Mouse (Mus musculus) midbrain, embryonic 15.5 days (tissue): ENCODE data around the gene C8g. TPM values are rescaled to one million over a fixed set of nuclear protein-coding genes. Genes with fewer than 3 reads are reported as not detected.

Experiments used
- ATAC-seq: fragments of 200-750 bp; cut with Nextera tagmentation; replicated peaks from 2 replicates; pipeline ENCODE4 v1.8.0; 2017; ENCODE audit warnings: moderate TSS enrichment
- H3K27ac ChIP-seq: fragments of 300-500 bp; sonication (generic); 2 replicates; pipeline ENCODE4 v1.5.1; 2015; ENCODE audit warnings: mild to moderate bottlenecking, inconsistent platforms
- H3K27me3 ChIP-seq: fragments of 300-500 bp; sonication (generic); replicated peaks from 2 replicates; pipeline ENCODE4 v1.6.1; 2015; ENCODE audit warnings: inconsistent platforms
- H3K36me3 ChIP-seq: fragments of 300-500 bp; sonication (generic); replicated peaks from 2 replicates; pipeline ENCODE4 v1.6.1; 2015; ENCODE audit warnings: inconsistent platforms
- H3K4me1 ChIP-seq: fragments of 300-500 bp; sonication (generic); 2 replicates; pipeline ENCODE4 v1.6.1; 2015; ENCODE audit warnings: inconsistent platforms
- H3K4me2 ChIP-seq: fragments of 300-500 bp; sonication (generic); 2 replicates; pipeline ENCODE4 v1.6.1; 2015; ENCODE audit warnings: inconsistent platforms, mild to moderate bottlenecking, moderate library complexity
- H3K4me3 ChIP-seq: fragments of 300-500 bp; sonication (generic); 2 replicates; pipeline ENCODE4 v1.5.1; 2015; ENCODE audit warnings: mild to moderate bottlenecking, inconsistent platforms
- H3K9ac ChIP-seq: fragments of 300-500 bp; sonication (generic); 2 replicates; pipeline ENCODE4 v1.6.1; 2015; ENCODE audit warnings: mild to moderate bottlenecking, inconsistent platforms
- H3K9me3 ChIP-seq: fragments of 300-500 bp; sonication (generic); 2 replicates; pipeline ENCODE4 v1.6.1; 2016; ENCODE audit warnings: inconsistent platforms
- WGBS: fragments of 180-500 bp; shearing (Covaris S2); methylation state at CpG from one replicate; pipeline ENCODE4 v1.1.7; 2015; ENCODE audit warnings: mixed read lengths; 5-methylcytosine and 5-hydroxymethylcytosine counted together
- polyA plus RNA-seq: library from polyadenylated mRNA; unstranded; fragments of >200 nt; fragmentation: Nextera tagmentation; extraction: Ambion mirVana; gene quantifications from 2 replicates; pipeline ENCODE4 v1.2.1, GENCODE M21; 2015

C8g gene
- polyA plus RNA-seq, 1 experiment from 2014 or later = 7.4 TPM

GRCm38 (mm10) chr2:25533707-25534106 is 32.2 kb upstream of the C8g start:
- no peak for ATAC-seq
- Histone ChIP-seq H3K36me3 (peaks cover 3% of the 10 kb centered on the region; the same call in 1 of the 2 replicates), H3K9me3 (no peaks in the 10 kb centered on the region), H3K27me3 (no peaks in the 10 kb centered on the region), H3K4me2 (no peak overlapping the region), H3K4me1 (no peaks in the 10 kb centered on the region), H3K9ac (no peak overlapping the region), H3K27ac (no peak overlapping the region), H3K4me3 (no peak overlapping the region)
- WGBS = 98% methylated on average over 2 of the region's 2 CpGs

- no peaks in the 10 kb centered on the region for H3K27me3 ChIP-seq
- no peaks in the 10 kb centered on the region for H3K4me1 ChIP-seq
- H3K27ac ChIP-seq = no peak overlapping the region
- no peak overlapping the region for H3K9ac ChIP-seq
- ATAC-seq = no peak
- H3K9me3 ChIP-seq = no peaks in the 10 kb centered on the region
- no peak overlapping the region for H3K4me2 ChIP-seq
- H3K36me3 ChIP-seq = peaks cover 30% of the 10 kb centered on the region
- H3K4me3 ChIP-seq = no peak overlapping the region
- 94% methylated on average over 9 of the region's 9 CpGs for WGBS
Observed at GRCm38 (mm10) chr2:25526510-25527302, 25.2 kb upstream of the C8g start.

GRCm38 (mm10) chr2:25509912-25510311 is 8.4 kb upstream of the C8g start:
- Histone ChIP-seq H3K4me3 (no peak overlapping the region), H3K4me2 (no peak overlapping the region), H3K9ac (no peak overlapping the region), H3K4me1 (no peaks in the 10 kb centered on the region), H3K9me3 (no peaks in the 10 kb centered on the region), H3K27ac (no peak overlapping the region), H3K27me3 (no peaks in the 10 kb centered on the region), H3K36me3 (peaks cover 11% of the 10 kb centered on the region; the same call in 1 of the 2 replicates)
- WGBS = 72% methylated on average over 3 of the region's 3 CpGs
- no peak for ATAC-seq

GRCm38 (mm10) chr2:25506964-25507363 is 5.4 kb upstream of the C8g start:
- H3K27me3 ChIP-seq = no peaks in the 10 kb centered on the region
- no peak overlapping the region for H3K4me2 ChIP-seq
- H3K9ac ChIP-seq = no peak overlapping the region
- ATAC-seq = no peak
- H3K27ac ChIP-seq = no peak overlapping the region
- no peak overlapping the region for H3K4me3 ChIP-seq
- WGBS = 38% methylated on average over 5 of the region's 5 CpGs
- peaks cover 6% of the 10 kb centered on the region for H3K4me1 ChIP-seq
- peaks cover 24% of the 10 kb centered on the region for H3K36me3 ChIP-seq
- no peaks in the 10 kb centered on the region for H3K9me3 ChIP-seq

GRCm38 (mm10) chr2:25505860-25506259 is 4.3 kb upstream of the C8g start:
- peaks cover 24% of the 10 kb centered on the region for H3K36me3 ChIP-seq
- 96% methylated on average over 4 of the region's 4 CpGs for WGBS
- no peaks in the 10 kb centered on the region for H3K9me3 ChIP-seq
- H3K27ac ChIP-seq = no peak overlapping the region
- H3K27me3 ChIP-seq = no peaks in the 10 kb centered on the region
- no peak overlapping the region for H3K9ac ChIP-seq
- no peak overlapping the region for H3K4me3 ChIP-seq
- H3K4me1 ChIP-seq = peaks cover 14% of the 10 kb centered on the region
- H3K4me2 ChIP-seq = no peak overlapping the region
- ATAC-seq = no peak

GRCm38 (mm10) chr2:25505000-25505399 is 3.5 kb upstream of the C8g start:
- 100% methylated on average over 1 of the region's 1 CpGs for WGBS
- ATAC-seq = no peak
- Histone ChIP-seq H3K4me2 (no peak overlapping the region), H3K9ac (no peak overlapping the region), H3K27me3 (no peaks in the 10 kb centered on the region), H3K27ac (no peak overlapping the region), H3K9me3 (no peaks in the 10 kb centered on the region), H3K36me3 (peaks cover 24% of the 10 kb centered on the region), H3K4me3 (no peak overlapping the region), H3K4me1 (peaks cover 19% of the 10 kb centered on the region)

- H3K9ac ChIP-seq = no peak overlapping the region
- H3K27me3 ChIP-seq = no peaks in the 10 kb centered on the region
- H3K36me3 ChIP-seq = peaks cover 24% of the 10 kb centered on the region
- no peak overlapping the region for H3K27ac ChIP-seq
- WGBS = 97% methylated on average over 19 of the region's 19 CpGs
- no peak overlapping the region for H3K4me3 ChIP-seq
- no peak for ATAC-seq
- H3K4me1 ChIP-seq = peaks cover 20% of the 10 kb centered on the region
- no peak overlapping the region for H3K4me2 ChIP-seq
- H3K9me3 ChIP-seq = no peaks in the 10 kb centered on the region
Observed at GRCm38 (mm10) chr2:25504538-25504937, 3.0 kb upstream of the C8g start.

- H3K9ac ChIP-seq = no peak overlapping the region
- H3K4me3 ChIP-seq = no peak overlapping the region
- WGBS = 84% methylated on average over 3 of the region's 3 CpGs
- no peak overlapping the region for H3K27ac ChIP-seq
- peaks cover 24% of the 10 kb centered on the region for H3K36me3 ChIP-seq
- no peak for ATAC-seq
- H3K4me1 ChIP-seq = peaks cover 20% of the 10 kb centered on the region
- H3K27me3 ChIP-seq = no peaks in the 10 kb centered on the region
- no peaks in the 10 kb centered on the region for H3K9me3 ChIP-seq
- no peak overlapping the region for H3K4me2 ChIP-seq
Observed at GRCm38 (mm10) chr2:25502726-25503125, 1.2 kb upstream of the C8g start.

- WGBS = under 1% methylated on average over 44 of the region's 44 CpGs
- peaks cover 22% of the 10 kb centered on the region for H3K36me3 ChIP-seq
- peaks cover 20% of the 10 kb centered on the region for H3K4me1 ChIP-seq
- H3K27me3 ChIP-seq = no peaks in the 10 kb centered on the region
- H3K4me3 ChIP-seq = peak within 1 kb of the TSS; percentile 95
- peak within 1 kb of the TSS; percentile 86 for H3K4me2 ChIP-seq
- peak within 1 kb of the TSS; percentile 88 for H3K27ac ChIP-seq
- peak; percentile 89 for ATAC-seq
- H3K9me3 ChIP-seq = no peaks in the 10 kb centered on the region
- peak within 1 kb of the TSS; percentile 98 for H3K9ac ChIP-seq
Observed at GRCm38 (mm10) chr2:25500576-25501405, 728 bp downstream of the C8g start, which contains the start of gene Fbxw5. TSS of gene Fbxw5 (plus strand) at chr2:25500750.

- WGBS = 74% methylated on average over 6 of the region's 6 CpGs
- Histone ChIP-seq H3K27me3 (no peaks in the 10 kb centered on the region), H3K27ac (0 out of 2 replicates have a peak overlapping the region, but pooled peaks have one; percentile 10)
Observed at GRCm38 (mm10) chr2:25500071-25500575, 1.4 kb downstream of the C8g start.

GRCm38 (mm10) chr2:25498622-25499478 is 2.7 kb downstream of the C8g start:
- Histone ChIP-seq H3K4me2 (no peak overlapping the region), H3K9me3 (no peaks in the 10 kb centered on the region), H3K4me3 (no peak overlapping the region), H3K36me3 (peaks cover 3% of the 10 kb centered on the region; the same call in 1 of the 2 replicates), H3K9ac (no peak overlapping the region), H3K4me1 (peaks cover 20% of the 10 kb centered on the region), H3K27me3 (no peaks in the 10 kb centered on the region), H3K27ac (no peak overlapping the region)
- ATAC-seq = no peak
- WGBS = 71% methylated on average over 15 of the region's 15 CpGs

More at GRCm38 (mm10) chr2:25500071-25500575, 1.4 kb downstream of the C8g start:
- peak; percentile 59 for ATAC-seq
- peaks cover 15% of the 10 kb centered on the region for H3K36me3 ChIP-seq
- H3K9ac ChIP-seq = no peak overlapping the region; the same call in 1 of the 2 replicates
- H3K4me2 ChIP-seq = peak overlapping the region; percentile 86
- peaks cover 20% of the 10 kb centered on the region for H3K4me1 ChIP-seq
- H3K4me3 ChIP-seq = peak overlapping the region; percentile 95
- H3K9me3 ChIP-seq = no peaks in the 10 kb centered on the region
